Mouse (Mus musculus) lung, adult 2 months (tissue): Measurements from ENCODE around the gene Pde4d.

Experiments used
- CTCF ChIP-seq: fragments of 200-500 bp; IDR thresholded peaks from 2 replicates; pipeline ENCODE4 v1.5.1; 2011; ENCODE audit warnings: mild to moderate bottlenecking, low read length, control low read depth; ENCODE audit not compliant: insufficient read depth
- POLR2A ChIP-seq: fragments of 200-500 bp; IDR thresholded peaks from 2 replicates; pipeline ENCODE4 v1.6.1; 2011; ENCODE audit warnings: low read depth, mild to moderate bottlenecking, control low read depth, low read length, borderline replicate concordance; ENCODE audit errors: extremely low read depth

- TF ChIP-seq CTCF: no peak
- no peak for TF ChIP-seq POLR2A
Measured at GRCm38 (mm10) chr13:109446138-109446537, 996.4 kb downstream of the Pde4d start.
